Mouse (Mus musculus): ENCODE measurements around the gene Gm10518. TPM values are rescaled to one million over a fixed set of nuclear protein-coding genes. Genes with fewer than 3 reads are reported as not detected.

Gm10518 gene
- polyA plus RNA-seq (2015; fragmentation: Nextera tagmentation; extraction: Ambion mirVana), result 0.15 TPM in 1 of 2 replicates, not detected in the other

GRCm38 (mm10) chr1:179802610-179803512 lies at the start of gene Gm10518:
Gm10518 (plus strand) TSS chr1:179803376.
- Histone ChIP-seq H3K4me3 (peak within 1 kb of the TSS; percentile 95), H3K27me3 (no peaks in the 10 kb centered on the region), H3K9ac (peak within 1 kb of the TSS; percentile 94), H3K4me1 (peaks cover 27% of the 10 kb centered on the region), H3K27ac (peak within 1 kb of the TSS; percentile 100), H3K36me3 (peaks cover 8% of the 10 kb centered on the region), H3K4me2 (peak within 1 kb of the TSS; percentile 72), H3K9me3 (no peaks in the 10 kb centered on the region)
- peak; percentile 55 for ATAC-seq (ENCODE audit: borderline replicate concordance, extremely low read depth, low FRiP score, low TSS enrichment)
- WGBS, result under 1% methylated on average over 87 of the region's 94 CpGs

- H3K9ac ChIP-seq, result no peak overlapping the region
- peaks cover 65% of the 10 kb centered on the region for H3K36me3 ChIP-seq
- no peak overlapping the region for H3K4me2 ChIP-seq
- H3K27me3 ChIP-seq, result no peaks in the 10 kb centered on the region
- H3K27ac ChIP-seq, result no peak overlapping the region
- ATAC-seq (ENCODE audit: borderline replicate concordance, extremely low read depth, low FRiP score, low TSS enrichment), result no peak
- H3K4me1 ChIP-seq, result no peaks in the 10 kb centered on the region
- H3K9me3 ChIP-seq, result no peaks in the 10 kb centered on the region
- H3K4me3 ChIP-seq, result no peak overlapping the region
Measured at GRCm38 (mm10) chr1:179756477-179756876, 46.7 kb upstream of the Gm10518 start.

GRCm38 (mm10) chr1:179760086-179760485 lies 43.1 kb upstream of the Gm10518 start:
- H3K27me3 ChIP-seq, result no peaks in the 10 kb centered on the region
- no peak for ATAC-seq (ENCODE audit: borderline replicate concordance, extremely low read depth, low FRiP score, low TSS enrichment)
- H3K36me3 ChIP-seq, result peaks cover 68% of the 10 kb centered on the region
- no peak overlapping the region for H3K9ac ChIP-seq
- no peaks in the 10 kb centered on the region for H3K4me1 ChIP-seq
- H3K4me3 ChIP-seq, result no peak overlapping the region
- no peaks in the 10 kb centered on the region for H3K9me3 ChIP-seq
- no peak overlapping the region for H3K27ac ChIP-seq
- H3K4me2 ChIP-seq, result no peak overlapping the region
- 89% methylated on average over 5 of the region's 5 CpGs for WGBS

- Histone ChIP-seq H3K27me3 (no peaks in the 10 kb centered on the region), H3K9ac (no peak overlapping the region), H3K27ac (no peak overlapping the region), H3K9me3 (no peaks in the 10 kb centered on the region), H3K4me2 (no peak overlapping the region), H3K36me3 (peaks cover 70% of the 10 kb centered on the region), H3K4me1 (no peaks in the 10 kb centered on the region), H3K4me3 (no peak overlapping the region)
- 92% methylated on average over 4 of the region's 4 CpGs for WGBS
- no peak for ATAC-seq (ENCODE audit: borderline replicate concordance, extremely low read depth, low FRiP score, low TSS enrichment)
Measured at GRCm38 (mm10) chr1:179760553-179760952, 42.6 kb upstream of the Gm10518 start.

- no peak for ATAC-seq (ENCODE audit: borderline replicate concordance, extremely low read depth, low FRiP score, low TSS enrichment)
- peaks cover 74% of the 10 kb centered on the region for H3K36me3 ChIP-seq
- no peak overlapping the region for H3K9ac ChIP-seq
- H3K9me3 ChIP-seq, result no peaks in the 10 kb centered on the region
- no peaks in the 10 kb centered on the region for H3K27me3 ChIP-seq
- no peak overlapping the region for H3K27ac ChIP-seq
- 68% methylated on average over 8 of the region's 8 CpGs for WGBS
- H3K4me2 ChIP-seq, result no peak overlapping the region
- H3K4me3 ChIP-seq, result no peak overlapping the region
- no peaks in the 10 kb centered on the region for H3K4me1 ChIP-seq
Measured at GRCm38 (mm10) chr1:179776831-179777230, 26.3 kb upstream of the Gm10518 start.

GRCm38 (mm10) chr1:179784098-179784497 lies 19.1 kb upstream of the Gm10518 start:
- H3K4me3 ChIP-seq, result no peak overlapping the region
- H3K27me3 ChIP-seq, result no peaks in the 10 kb centered on the region
- no peaks in the 10 kb centered on the region for H3K9me3 ChIP-seq
- H3K4me2 ChIP-seq, result no peak overlapping the region
- H3K9ac ChIP-seq, result no peak overlapping the region
- no peak for ATAC-seq (ENCODE audit: borderline replicate concordance, extremely low read depth, low FRiP score, low TSS enrichment)
- no peaks in the 10 kb centered on the region for H3K4me1 ChIP-seq
- no peak overlapping the region for H3K27ac ChIP-seq
- H3K36me3 ChIP-seq, result peaks cover 79% of the 10 kb centered on the region
- WGBS, result 83% methylated on average over 4 of the region's 4 CpGs

- Histone ChIP-seq H3K27ac (no peak overlapping the region), H3K9me3 (no peaks in the 10 kb centered on the region), H3K36me3 (peaks cover 79% of the 10 kb centered on the region), H3K4me2 (no peak overlapping the region), H3K4me1 (no peaks in the 10 kb centered on the region), H3K9ac (no peak overlapping the region), H3K4me3 (no peak overlapping the region), H3K27me3 (no peaks in the 10 kb centered on the region)
- WGBS, result 93% methylated on average over 5 of the region's 5 CpGs
- ATAC-seq (ENCODE audit: borderline replicate concordance, extremely low read depth, low FRiP score, low TSS enrichment), result no peak
Measured at GRCm38 (mm10) chr1:179785502-179785901, 17.7 kb upstream of the Gm10518 start.

- Histone ChIP-seq H3K36me3 (peaks cover 82% of the 10 kb centered on the region), H3K4me2 (no peak overlapping the region), H3K9me3 (no peaks in the 10 kb centered on the region), H3K9ac (no peak overlapping the region), H3K27me3 (no peaks in the 10 kb centered on the region), H3K27ac (no peak overlapping the region), H3K4me3 (no peak overlapping the region), H3K4me1 (no peaks in the 10 kb centered on the region)
- 84% methylated on average over 4 of the region's 4 CpGs for WGBS
- ATAC-seq (ENCODE audit: borderline replicate concordance, extremely low read depth, low FRiP score, low TSS enrichment), result no peak
Measured at GRCm38 (mm10) chr1:179787281-179787680, 15.9 kb upstream of the Gm10518 start.

- no peak overlapping the region for H3K4me2 ChIP-seq
- no peak overlapping the region for H3K4me3 ChIP-seq
- no peaks in the 10 kb centered on the region for H3K27me3 ChIP-seq
- peaks cover 37% of the 10 kb centered on the region for H3K36me3 ChIP-seq
- H3K9ac ChIP-seq, result no peak overlapping the region
- H3K4me1 ChIP-seq, result peaks cover 20% of the 10 kb centered on the region
- H3K27ac ChIP-seq, result no peak overlapping the region
- no peaks in the 10 kb centered on the region for H3K9me3 ChIP-seq
- ATAC-seq (ENCODE audit: borderline replicate concordance, extremely low read depth, low FRiP score, low TSS enrichment), result no peak
Measured at GRCm38 (mm10) chr1:179798794-179799193, 4.4 kb upstream of the Gm10518 start.

- H3K4me3 ChIP-seq, result peak within 1 kb of the TSS; percentile 95
- peak; percentile 99 for ATAC-seq (ENCODE audit: borderline replicate concordance, extremely low read depth, low FRiP score, low TSS enrichment)
- no peaks in the 10 kb centered on the region for H3K9me3 ChIP-seq
- peak within 1 kb of the TSS; percentile 100 for H3K27ac ChIP-seq
- H3K27me3 ChIP-seq, result no peaks in the 10 kb centered on the region
- under 1% methylated on average over 56 of the region's 56 CpGs for WGBS
- H3K4me1 ChIP-seq, result peaks cover 27% of the 10 kb centered on the region
- H3K36me3 ChIP-seq, result peaks cover 4% of the 10 kb centered on the region; the same call in 1 of the 2 replicates
- H3K9ac ChIP-seq, result peak within 1 kb of the TSS; percentile 94
- peak within 1 kb of the TSS; percentile 72 for H3K4me2 ChIP-seq
Measured at GRCm38 (mm10) chr1:179803513-179804139, 450 bp downstream of the Gm10518 start, which contains the start of gene Ahctf1. Ahctf1 (minus strand) TSS chr1:179803680.

- H3K4me2 ChIP-seq, result peak overlapping the region; percentile 72
- no peaks in the 10 kb centered on the region for H3K27me3 ChIP-seq
- H3K9me3 ChIP-seq, result no peaks in the 10 kb centered on the region
- peak overlapping the region; percentile 34 for H3K9ac ChIP-seq
- 37% methylated on average over 11 of the region's 11 CpGs for WGBS
- peak overlapping the region; percentile 100 for H3K27ac ChIP-seq
- no peak for ATAC-seq (ENCODE audit: borderline replicate concordance, extremely low read depth, low FRiP score, low TSS enrichment)
- H3K36me3 ChIP-seq, result no peaks in the 10 kb centered on the region
- H3K4me3 ChIP-seq, result peak overlapping the region; percentile 95
- H3K4me1 ChIP-seq, result peaks cover 27% of the 10 kb centered on the region
Measured at GRCm38 (mm10) chr1:179804140-179804881, 1.1 kb downstream of the Gm10518 start.

Measured in lung, embryonic 15.5 days (tissue).